Mouse (Mus musculus): ENCODE data around the gene Ankrd10. TPM values are rescaled to one million over a fixed set of nuclear protein-coding genes. Genes with fewer than 3 reads are reported as not detected.

Ankrd10 gene
- total and polyA plus RNA-seq, 3 experiments, result 19.3 to 39.9 (median 21.5) TPM

GRCm38 (mm10) chr8:11643123-11643522 is 7.6 kb upstream of the Ankrd10 start:
- TF ChIP-seq POLR2A (IDR thresholded peaks at IDR 0.05; ENCODE audit: insufficient read depth, low read depth, low read length) (no peak), EP300 (IDR thresholded peaks at IDR 0.05; ENCODE audit: insufficient read depth, low read depth, low read length) (no peak), CTCF (IDR thresholded peaks at IDR 0.05) (no peak)
- Histone ChIP-seq H3K4me3 (no peak overlapping the region), H3K79me2 (replicated peaks; ENCODE audit: control insufficient read depth, insufficient read depth, low read length) (no peaks in the 10 kb centered on the region), H3K27ac (no peak overlapping the region), H3K27me3 (ENCODE audit: control insufficient read depth, insufficient read depth, low read length) (no peaks in the 10 kb centered on the region), H3K4me1 (ENCODE audit: control insufficient read depth, insufficient read depth, low read length) (no peaks in the 10 kb centered on the region), H3K36me3 (ENCODE audit: control insufficient read depth, insufficient read depth, low read length) (no peaks in the 10 kb centered on the region), H3K9ac (ENCODE audit: low read depth, low read length) (no peak overlapping the region)
- DNase-seq, result no peak
- WGBS, result 41% methylated on average over 2 of the region's 2 CpGs
- intact Hi-C loops (cut with DNase I), result no loop called here

- Histone ChIP-seq H3K27ac (no peak overlapping the region), H3K79me2 (replicated peaks; ENCODE audit: control insufficient read depth, insufficient read depth, low read length) (no peaks in the 10 kb centered on the region), H3K27me3 (ENCODE audit: control insufficient read depth, insufficient read depth, low read length) (no peaks in the 10 kb centered on the region), H3K9ac (ENCODE audit: low read depth, low read length) (no peak overlapping the region), H3K36me3 (ENCODE audit: control insufficient read depth, insufficient read depth, low read length) (no peaks in the 10 kb centered on the region), H3K4me1 (ENCODE audit: control insufficient read depth, insufficient read depth, low read length) (no peaks in the 10 kb centered on the region), H3K4me3 (no peak overlapping the region)
- DNase-seq, result no peak
- 59% methylated on average over 2 of the region's 2 CpGs for WGBS
- no peak for TF ChIP-seq POLR2A (IDR thresholded peaks at IDR 0.05; ENCODE audit: insufficient read depth, low read depth, low read length)
- TF ChIP-seq CTCF (IDR thresholded peaks at IDR 0.05), result no peak
- TF ChIP-seq EP300 (IDR thresholded peaks at IDR 0.05; ENCODE audit: insufficient read depth, low read depth, low read length), result no peak
- intact Hi-C loops (cut with DNase I), result no loop called here
These were observed 5.0 kb upstream of the Ankrd10 start for GRCm38 (mm10) chr8:11640606-11641005.

DNA sequence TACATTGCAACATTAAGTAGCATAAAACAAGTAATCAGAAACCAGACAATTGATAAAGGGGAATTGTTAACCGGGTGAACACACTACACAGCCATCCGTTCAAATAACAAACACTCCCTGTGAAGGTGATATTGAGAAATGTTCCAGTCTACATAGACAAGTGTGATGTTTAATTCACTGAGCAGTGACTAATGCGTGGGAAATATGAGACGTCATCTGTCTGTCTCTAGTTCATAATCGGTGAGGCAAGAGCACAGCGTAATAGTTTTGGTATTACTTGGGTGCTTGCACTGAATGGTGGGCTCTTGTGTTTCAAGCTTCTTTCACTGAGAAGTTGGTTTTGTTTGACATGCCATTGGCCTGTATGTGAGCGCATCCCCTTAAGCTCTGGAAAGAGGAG is 2.0 kb upstream of the Ankrd10 start:
- 94% methylated on average over 7 of the region's 7 CpGs for WGBS
- DNase-seq, result no peak
- Histone ChIP-seq H3K4me3 (no peak overlapping the region), H3K27ac (no peak overlapping the region), H3K27me3 (ENCODE audit: control insufficient read depth, insufficient read depth, low read length) (no peaks in the 10 kb centered on the region), H3K79me2 (replicated peaks; ENCODE audit: control insufficient read depth, insufficient read depth, low read length) (no peaks in the 10 kb centered on the region), H3K9ac (ENCODE audit: low read depth, low read length) (no peak overlapping the region), H3K4me1 (ENCODE audit: control insufficient read depth, insufficient read depth, low read length) (peaks cover 6% of the 10 kb centered on the region), H3K36me3 (ENCODE audit: control insufficient read depth, insufficient read depth, low read length) (peaks cover 3% of the 10 kb centered on the region; the same call in 1 of the 2 replicates)
- TF ChIP-seq EP300 (IDR thresholded peaks at IDR 0.05; ENCODE audit: insufficient read depth, low read depth, low read length) (no peak), CTCF (IDR thresholded peaks at IDR 0.05) (no peak), POLR2A (IDR thresholded peaks at IDR 0.05; ENCODE audit: insufficient read depth, low read depth, low read length) (no peak)
- intact Hi-C loops (cut with DNase I), result loop anchor here (2.0 to 10.0 kb wide), 3 partner anchors 55 to 117 kb away; partner anchors contain the start of gene Cars2

- H3K27ac ChIP-seq, result peak overlapping the region; percentile 94
- no peaks in the 10 kb centered on the region for H3K27me3 ChIP-seq (ENCODE audit: control insufficient read depth, insufficient read depth, low read length)
- peaks cover 7% of the 10 kb centered on the region; the same call in 1 of the 2 replicates for H3K36me3 ChIP-seq (ENCODE audit: control insufficient read depth, insufficient read depth, low read length)
- H3K9ac ChIP-seq (ENCODE audit: low read depth, low read length), result peak overlapping the region; percentile 9; the same call in 1 of the 2 replicates
- H3K79me2 ChIP-seq (replicated peaks; ENCODE audit: control insufficient read depth, insufficient read depth, low read length), result no peaks in the 10 kb centered on the region
- 4% methylated on average over 30 of the region's 30 CpGs for WGBS
- DNase-seq, result peak; percentile 87 to 91
- TF ChIP-seq EP300 (IDR thresholded peaks at IDR 0.05; ENCODE audit: insufficient read depth, low read depth, low read length) (no peak), CTCF (IDR thresholded peaks at IDR 0.05) (no peak), POLR2A (IDR thresholded peaks at IDR 0.05; ENCODE audit: insufficient read depth, low read depth, low read length) (no peak)
- peaks cover 8% of the 10 kb centered on the region for H3K4me1 ChIP-seq (ENCODE audit: control insufficient read depth, insufficient read depth, low read length)
- intact Hi-C loops (cut with DNase I), result loop anchor here (2.0 to 10.0 kb wide), 3 partner anchors 56 to 118 kb away; partner anchors contain the start of gene Cars2
- peak overlapping the region; percentile 69 for H3K4me3 ChIP-seq
These were observed 934 bp upstream of the Ankrd10 start for GRCm38 (mm10) chr8:11636324-11637057.

GRCm38 (mm10) chr8:11635012-11635577 is 462 bp downstream of the Ankrd10 start:
- DNase-seq, result peak; percentile 90 to 92
- under 1% methylated on average over 57 of the region's 70 CpGs for WGBS
- peak overlapping the region; percentile 94 for H3K27ac ChIP-seq
- TF ChIP-seq EP300 (IDR thresholded peaks at IDR 0.05; ENCODE audit: insufficient read depth, low read depth, low read length) (peak; percentile 32; the same call in 1 of the 2 replicates), POLR2A (IDR thresholded peaks at IDR 0.05; ENCODE audit: insufficient read depth, low read depth, low read length) (no peak), CTCF (IDR thresholded peaks at IDR 0.05) (peak; percentile 47)
- peak overlapping the region; percentile 85 for H3K9ac ChIP-seq (ENCODE audit: low read depth, low read length)
- peaks cover 8% of the 10 kb centered on the region for H3K4me1 ChIP-seq (ENCODE audit: control insufficient read depth, insufficient read depth, low read length)
- peaks cover 2% of the 10 kb centered on the region; the same call in 1 of the 2 replicates for H3K79me2 ChIP-seq (replicated peaks; ENCODE audit: control insufficient read depth, insufficient read depth, low read length)
- H3K27me3 ChIP-seq (ENCODE audit: control insufficient read depth, insufficient read depth, low read length), result no peaks in the 10 kb centered on the region
- H3K4me3 ChIP-seq, result peak overlapping the region; percentile 69
- H3K36me3 ChIP-seq (ENCODE audit: control insufficient read depth, insufficient read depth, low read length), result peaks cover 7% of the 10 kb centered on the region; the same call in 1 of the 2 replicates
- intact Hi-C loops (cut with DNase I), result loop anchor here (2.0 to 10.0 kb wide), 3 partner anchors 57 to 120 kb away; no protein-coding TSS in a partner anchor
